Mouse (Mus musculus) left cerebral cortex, postnatal 10 days (tissue): ENCODE results near the gene Ift140. TPM values are rescaled to one million over a fixed set of nuclear protein-coding genes. Genes with fewer than 3 reads are reported as not detected.

Experiments used
- DNase-seq, 2 experiments: peaks; one replicate each; pipeline ENCODE4 v3.0.0; 2021 to 2022; ENCODE audit warnings: low spot score in 2 of 2, mixed read lengths in 1 of 2; ENCODE audit errors: extremely low spot score in 1 of 2
- intact Hi-C: fragments of 180-260 bp; cut with DNase I; formaldehyde crosslinking; loops from one replicate; pipeline ENCODE4 v1.15.1; 2025
- total RNA-seq, 2 experiments: library from RNA; stranded (reverse); gene quantifications; 2 replicates each; pipeline ENCODE4 v1.2.3; 2021

The Ift140 gene
- total RNA-seq, 2 experiments from 2014 or later = 25.4 to 28.9 TPM

GRCm38 (mm10) chr17:25066595-25066994 is 50.7 kb downstream of the Ift140 start:
- intact Hi-C loops = no loop called here
- no peak for DNase-seq

- DNase-seq = peak in 1 of 2 experiments; percentile 68
- intact Hi-C loops = no loop called here
Observed at GRCm38 (mm10) chr17:25067442-25067851, 51.6 kb downstream of the Ift140 start.

GRCm38 (mm10) chr17:25068690-25069089 is 52.8 kb downstream of the Ift140 start:
- no peak for DNase-seq
- intact Hi-C loops = no loop called here

GRCm38 (mm10) chr17:25076906-25077305 is 61.0 kb downstream of the Ift140 start:
- intact Hi-C loops = no loop called here
- no peak for DNase-seq

- DNase-seq = peak; percentile 40 to 89
- intact Hi-C loops = no loop called here
Observed at GRCm38 (mm10) chr17:25077771-25078372, 62.0 kb downstream of the Ift140 start.

GRCm38 (mm10) chr17:25080210-25080609 is 64.3 kb downstream of the Ift140 start:
- intact Hi-C loops = no loop called here
- no peak for DNase-seq

GRCm38 (mm10) chr17:25080960-25081381 is 65.1 kb downstream of the Ift140 start:
- intact Hi-C loops = no loop called here
- peak in 1 of 2 experiments; percentile 83 for DNase-seq

GRCm38 (mm10) chr17:25082081-25082847 is 66.4 kb downstream of the Ift140 start:
- intact Hi-C loops = no loop called here
- peak in 1 of 2 experiments; percentile 50 for DNase-seq

GRCm38 (mm10) chr17:25082887-25083286 is 67.0 kb downstream of the Ift140 start:
- intact Hi-C loops = no loop called here
- no peak for DNase-seq

- DNase-seq = peak in 1 of 2 experiments; percentile 71
- intact Hi-C loops = no loop called here
Observed at GRCm38 (mm10) chr17:25083444-25083931, 67.6 kb downstream of the Ift140 start, which contains the start of gene Tmem204. Tmem204 (minus strand) TSS chr17:25083591.

- DNase-seq = no peak
- intact Hi-C loops = no loop called here
Observed at GRCm38 (mm10) chr17:25084835-25085385, 69.0 kb downstream of the Ift140 start.

- no peak for DNase-seq
- intact Hi-C loops = no loop called here
Observed at GRCm38 (mm10) chr17:25086724-25087123, 70.8 kb downstream of the Ift140 start.

GRCm38 (mm10) chr17:25089158-25089557 is 73.3 kb downstream of the Ift140 start:
- intact Hi-C loops = no loop called here
- DNase-seq = no peak

- intact Hi-C loops = no loop called here
- DNase-seq = no peak
Observed at GRCm38 (mm10) chr17:25090450-25090849, 74.6 kb downstream of the Ift140 start.

GRCm38 (mm10) chr17:25096221-25096620 is 80.3 kb downstream of the Ift140 start:
- DNase-seq = no peak
- intact Hi-C loops = no loop called here

- intact Hi-C loops = no loop called here
- no peak for DNase-seq
Observed at GRCm38 (mm10) chr17:25100052-25100451, 84.2 kb downstream of the Ift140 start.

GRCm38 (mm10) chr17:25101338-25101737 is 85.5 kb downstream of the Ift140 start:
- no peak for DNase-seq
- intact Hi-C loops = no loop called here

- intact Hi-C loops = no loop called here
- no peak for DNase-seq
Observed at GRCm38 (mm10) chr17:25107786-25108185, 91.9 kb downstream of the Ift140 start.

- intact Hi-C loops = no loop called here
- no peak for DNase-seq
Observed at GRCm38 (mm10) chr17:25109578-25109977, 93.7 kb downstream of the Ift140 start.

- no peak for DNase-seq
- intact Hi-C loops = no loop called here
Observed at GRCm38 (mm10) chr17:25110590-25110989, 94.7 kb downstream of the Ift140 start.
